Mouse (Mus musculus) G1E (cell line): ENCODE measurements around the gene Traip. TPM values are rescaled to one million over a fixed set of nuclear protein-coding genes. Genes with fewer than 3 reads are reported as not detected.
"Not testable (repeated sequence)": the region's sequence is repeated elsewhere in the genome, so short reads cannot be mapped to it uniquely, and the experiment has no call there.

ENCODE experiments used
- ATAC-seq: 2 replicates; pipeline ENCODE4 v1.8.0; 2016; ENCODE audit warnings: mild to moderate bottlenecking; ENCODE audit not compliant: insufficient number of reproducible peaks, poor library complexity, low FRiP score, severe bottlenecking; ENCODE audit errors: extremely low read depth
- DNase-seq: peaks from one replicate; pipeline ENCODE4 v3.0.0; 2012; ENCODE audit warnings: low spot score
- H3K27me3 ChIP-seq: 2 replicates; pipeline ENCODE4 v1.6.1; 2012; ENCODE audit warnings: mild to moderate bottlenecking, low read length, inconsistent platforms; ENCODE audit not compliant: insufficient read depth
- H3K36me3 ChIP-seq: replicated peaks from 2 replicates; pipeline ENCODE3; 2012; ENCODE audit warnings: mild to moderate bottlenecking, inconsistent platforms
- H3K4me1 ChIP-seq: 2 replicates; pipeline ENCODE4 v1.6.1; 2012; ENCODE audit warnings: low read depth, low read length, inconsistent platforms, mixed read lengths; ENCODE audit not compliant: insufficient read depth
- H3K4me3 ChIP-seq: 2 replicates; pipeline ENCODE4 v1.5.1; 2012; ENCODE audit warnings: low read depth, mild to moderate bottlenecking, inconsistent platforms, low read length, moderate library complexity, mixed read lengths
- H3K9me3 ChIP-seq: replicated peaks from 2 replicates; pipeline ENCODE4 v1.6.1; 2012; ENCODE audit warnings: inconsistent platforms
- CTCF ChIP-seq: IDR thresholded peaks from 2 replicates; pipeline ENCODE4 v1.5.1; 2012; ENCODE audit warnings: low read depth, low read length, inconsistent platforms, mixed read lengths
- GATA1 ChIP-seq: IDR thresholded peaks from 2 replicates; pipeline ENCODE4 v1.6.1; 2012; ENCODE audit warnings: borderline replicate concordance, low read length, inconsistent platforms, mixed read lengths
- GATA2 ChIP-seq: IDR thresholded peaks from 2 replicates; pipeline ENCODE4 v1.6.1; 2012; ENCODE audit warnings: low read depth, low read length, inconsistent platforms, borderline replicate concordance
- POLR2AphosphoS5 ChIP-seq: IDR thresholded peaks from 2 replicates; pipeline ENCODE4 v1.6.1; 2012; ENCODE audit warnings: low read depth, low read length, inconsistent platforms; ENCODE audit not compliant: insufficient replicate concordance
- TAL1 ChIP-seq: conservative IDR thresholded peaks from 2 replicates; pipeline ENCODE4 v1.6.1; 2012; ENCODE audit warnings: low read depth, low read length, inconsistent platforms, mixed read lengths
- polyA plus RNA-seq: library from polyadenylated mRNA; stranded (reverse); fragments of >175 nt; gene quantifications from 2 replicates; pipeline ENCODE4 v1.2.3, GENCODE M21; 2012
- total RNA-seq, 2 experiments: library from RNA; stranded (forward) in 1 of 2; stranded (reverse) in 1 of 2; fragments of 200-1000 nt in 1 of 2; fragments of >200 nt in 1 of 2; fragmentation: Nextera tagmentation in 1 of 2; gene quantifications; 2 replicates each; pipeline ENCODE4 v1.2.3; 2014 to 2017

Traip gene
- total and polyA plus RNA-seq, 3 experiments = 10.7 to 28.7 (median 25.6) TPM

GRCm38 (mm10) chr9:108001922-108002770, 52.2 kb downstream of the Traip start, which contains the start of gene Ip6k1:
TSS of gene Ip6k1 (plus strand) at chr9:108002501.
- Histone ChIP-seq H3K4me1 (peaks cover 28% of the 10 kb centered on the region), H3K4me3 (peak within 1 kb of the TSS; percentile 96), H3K27me3 (peaks cover 11% of the 10 kb centered on the region), H3K9me3 (no peaks in the 10 kb centered on the region), H3K36me3 (peaks cover 13% of the 10 kb centered on the region)
- peak; percentile 98 for DNase-seq
- TF ChIP-seq CTCF = no peak
- no peak for TF ChIP-seq GATA1
- no peak for TF ChIP-seq TAL1
- TF ChIP-seq POLR2AphosphoS5 = no peak
- TF ChIP-seq GATA2 = no peak
- peak; percentile 100 for ATAC-seq

- TF ChIP-seq TAL1 = no peak
- TF ChIP-seq GATA1 = no peak
- TF ChIP-seq POLR2AphosphoS5 = no peak
- TF ChIP-seq GATA2 = no peak
- TF ChIP-seq CTCF = no peak
- H3K4me1 ChIP-seq = peaks cover 29% of the 10 kb centered on the region
- no peak for DNase-seq
- H3K36me3 ChIP-seq = peaks cover 17% of the 10 kb centered on the region
- H3K9me3 ChIP-seq = no peaks in the 10 kb centered on the region
- peaks cover 11% of the 10 kb centered on the region for H3K27me3 ChIP-seq
- peak overlapping the region; percentile 96 for H3K4me3 ChIP-seq
- no peak for ATAC-seq
Measured at GRCm38 (mm10) chr9:108002778-108003530, 53.0 kb downstream of the Traip start.

- Histone ChIP-seq H3K4me3 (peak overlapping the region; percentile 96), H3K27me3 (peaks cover 10% of the 10 kb centered on the region), H3K9me3 (no peaks in the 10 kb centered on the region), H3K36me3 (peaks cover 22% of the 10 kb centered on the region), H3K4me1 (peaks cover 32% of the 10 kb centered on the region)
- ATAC-seq (no peak), DNase-seq (no peak)
- no peak for TF ChIP-seq GATA2
- TF ChIP-seq POLR2AphosphoS5 = no peak
- TF ChIP-seq TAL1 = no peak
- TF ChIP-seq CTCF = no peak
- no peak for TF ChIP-seq GATA1
Measured at GRCm38 (mm10) chr9:108003531-108003890, 53.6 kb downstream of the Traip start.

- Histone ChIP-seq H3K4me3 (no peak overlapping the region), H3K27me3 (no peaks in the 10 kb centered on the region), H3K36me3 (peaks cover 40% of the 10 kb centered on the region), H3K9me3 (no peaks in the 10 kb centered on the region), H3K4me1 (peaks cover 29% of the 10 kb centered on the region)
- ATAC-seq (no peak), DNase-seq (no peak)
- TF ChIP-seq TAL1 = no peak
- no peak for TF ChIP-seq GATA1
- TF ChIP-seq GATA2 = no peak
- TF ChIP-seq POLR2AphosphoS5 = no peak
- no peak for TF ChIP-seq CTCF
Measured at GRCm38 (mm10) chr9:108008041-108008440, 58.1 kb downstream of the Traip start.

GRCm38 (mm10) chr9:108010385-108010784, 60.4 kb downstream of the Traip start:
- no peak for TF ChIP-seq GATA2
- no peak for TF ChIP-seq GATA1
- no peak for TF ChIP-seq POLR2AphosphoS5
- no peak for TF ChIP-seq TAL1
- no peak for TF ChIP-seq CTCF
- Histone ChIP-seq H3K9me3 (no peaks in the 10 kb centered on the region), H3K27me3 (no peaks in the 10 kb centered on the region), H3K4me3 (no peak overlapping the region), H3K36me3 (peaks cover 40% of the 10 kb centered on the region), H3K4me1 (peaks cover 12% of the 10 kb centered on the region; the same call in 1 of the 2 replicates)
- no peak for DNase-seq
- no peak for ATAC-seq

GRCm38 (mm10) chr9:108013577-108013976, 63.6 kb downstream of the Traip start:
- H3K36me3 ChIP-seq = peaks cover 47% of the 10 kb centered on the region
- not testable (repeated sequence) for ATAC-seq, DNase-seq, H3K27me3 ChIP-seq, H3K9me3 ChIP-seq, H3K4me3 ChIP-seq, H3K4me1 ChIP-seq
